Mouse (Mus musculus) spleen, postnatal 4 days (tissue): Measurements from ENCODE around the gene Tmem273.

ENCODE experiments used
- DNase-seq, 2 experiments: peaks; one replicate each; pipeline ENCODE4 v3.0.0; 2022; ENCODE audit warnings: low spot score in 2 of 2

The Tmem273 gene

DNA sequence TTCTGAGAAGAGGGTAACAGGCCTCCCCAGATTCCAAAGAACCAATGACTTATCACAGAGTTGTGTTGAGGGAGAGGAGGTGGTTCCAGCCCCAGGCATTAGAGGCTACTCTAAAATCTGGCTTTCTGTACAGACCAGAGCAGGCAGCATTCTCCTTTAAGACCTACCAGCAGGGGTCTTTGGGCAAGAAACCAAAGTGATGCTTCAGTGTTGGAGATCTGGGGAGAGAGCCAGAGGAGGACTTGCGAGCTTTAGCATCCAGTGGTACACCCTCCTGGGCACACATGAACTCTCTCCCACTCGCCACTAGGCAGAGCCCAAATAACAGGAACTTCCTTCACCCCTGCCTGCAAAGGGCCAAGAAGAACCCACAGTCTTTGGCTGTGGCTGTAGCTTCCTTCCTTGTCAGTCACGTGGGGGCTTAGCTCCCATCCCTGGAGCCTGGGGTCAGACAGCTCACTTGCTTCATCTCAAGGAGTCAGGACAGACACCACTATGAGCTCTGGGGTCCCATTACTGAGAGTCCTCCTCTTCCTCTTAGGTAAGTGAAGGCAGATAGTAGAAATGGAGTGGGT, at the start of gene Tmem273:
TSS of gene Tmem273 (plus strand) at position 408 of the 575 bp plus-strand sequence.
- DNase-seq = no peak

DNA sequence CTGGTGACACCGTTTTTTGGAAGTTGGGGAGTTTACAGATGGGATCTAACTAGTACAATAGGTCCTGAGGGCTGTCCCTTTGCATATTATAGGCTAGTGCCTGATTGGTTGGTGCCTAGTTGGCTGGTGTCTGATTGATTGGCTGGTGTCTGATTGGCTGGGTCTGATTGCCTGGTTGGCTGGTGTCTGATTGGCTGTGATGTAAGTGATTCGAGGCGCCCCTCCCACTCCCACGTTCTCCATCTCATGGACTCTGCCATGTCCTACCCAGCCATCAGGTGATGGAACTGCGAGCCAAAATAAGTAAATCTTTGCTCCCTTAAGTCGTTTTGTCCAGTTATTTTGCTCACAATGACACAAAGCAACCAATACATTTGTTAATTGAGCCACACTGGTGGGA, 49.2 kb upstream of the Tmem273 start:
- no peak for DNase-seq

DNA sequence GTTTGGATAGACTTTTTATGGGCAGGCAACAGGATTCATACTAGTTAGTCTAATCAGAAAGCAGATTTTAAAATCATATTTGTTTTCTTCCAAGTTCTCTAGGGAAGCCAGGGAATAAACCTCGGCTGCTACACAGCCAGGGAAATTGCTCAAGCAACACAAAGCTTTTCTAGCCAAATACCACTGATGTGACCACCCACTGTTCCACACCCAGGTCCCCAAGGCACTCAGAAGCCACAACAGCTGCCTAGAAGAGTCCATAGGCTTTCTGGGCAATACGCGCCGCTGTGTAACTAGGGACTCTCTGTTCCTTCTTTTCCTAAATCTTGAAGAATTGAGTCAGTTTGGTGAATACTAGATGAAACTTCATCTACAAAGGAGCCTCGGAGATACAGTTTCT, 47.2 kb upstream of the Tmem273 start:
- no peak for DNase-seq

DNA sequence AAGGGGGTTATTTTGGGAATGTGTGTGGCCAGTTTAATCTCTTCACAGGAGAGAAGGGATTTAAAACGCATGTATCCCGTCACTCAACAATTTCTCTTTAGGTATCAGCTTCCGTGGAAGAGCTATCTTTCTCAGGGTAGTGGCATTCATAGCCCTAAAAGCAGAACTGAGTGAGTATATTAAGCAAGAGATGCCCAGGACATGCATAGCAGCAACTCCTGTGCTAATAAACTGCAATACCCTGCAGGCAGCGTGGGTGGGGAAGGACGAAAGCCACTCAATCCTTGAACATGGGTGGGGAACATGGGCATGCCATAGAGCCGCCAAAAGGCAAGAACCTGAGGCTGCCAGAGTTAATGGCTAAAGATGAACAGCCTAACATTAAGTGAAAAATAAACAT, 37.2 kb upstream of the Tmem273 start:
- DNase-seq = no peak

DNA sequence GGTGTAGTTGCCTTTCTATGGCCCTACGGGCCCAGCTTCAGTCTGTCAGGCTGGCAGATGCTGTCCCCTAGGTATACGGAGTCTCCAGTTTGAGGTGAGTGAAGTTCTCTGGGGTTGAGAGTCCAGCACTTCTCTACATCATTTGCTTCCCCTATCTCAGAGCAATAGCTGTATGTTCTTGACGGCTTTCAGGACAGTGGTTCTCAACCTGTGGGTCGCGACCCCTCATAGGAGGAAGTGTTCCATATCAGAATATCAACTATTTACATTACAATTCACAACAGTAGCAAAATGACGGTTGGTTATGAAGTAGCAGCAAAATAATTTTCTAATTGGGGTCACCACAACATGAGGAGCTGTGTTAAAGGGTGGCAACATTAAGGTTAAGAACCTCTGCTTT, 35.0 kb upstream of the Tmem273 start:
- DNase-seq = no peak

DNA sequence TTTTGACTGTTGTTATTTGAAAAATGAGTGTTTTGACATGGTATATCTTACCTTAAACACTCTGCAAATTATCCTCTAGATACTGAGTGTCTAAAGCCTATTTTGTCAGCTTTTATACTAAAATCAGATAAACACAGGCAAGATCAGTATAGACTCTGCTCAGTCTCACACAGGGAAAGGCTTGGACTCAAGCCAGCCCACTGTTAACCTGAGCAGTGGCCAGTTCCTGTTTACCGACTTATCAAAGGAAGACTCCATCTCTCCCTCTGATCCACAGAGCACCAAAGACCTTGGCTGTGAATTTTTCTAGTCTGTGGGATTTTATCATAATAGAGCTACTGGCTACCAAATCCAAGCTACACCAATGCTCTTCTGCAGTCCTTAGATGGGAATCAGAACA, 31.5 kb upstream of the Tmem273 start:
- DNase-seq = no peak

DNA sequence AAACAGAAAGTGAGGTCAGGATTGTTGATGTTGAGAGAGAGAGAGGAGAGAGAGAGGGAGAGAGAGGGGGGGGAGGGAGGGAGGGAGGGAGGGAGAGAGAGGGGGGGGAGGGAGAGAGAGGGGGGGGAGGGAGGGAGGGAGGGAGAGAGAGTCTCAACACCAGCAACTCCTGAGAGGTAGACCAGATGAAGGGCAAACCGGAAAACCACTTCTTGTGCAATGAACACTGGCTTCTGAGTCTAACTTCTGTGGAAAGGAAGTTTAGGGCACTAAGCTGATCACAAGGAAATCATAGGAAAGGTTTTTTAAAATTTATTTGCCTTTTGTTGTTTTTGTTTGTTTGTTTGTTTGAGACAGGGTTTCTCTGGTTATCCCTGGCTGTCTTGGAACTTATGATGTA, 23.6 kb upstream of the Tmem273 start:
- no peak for DNase-seq

DNA sequence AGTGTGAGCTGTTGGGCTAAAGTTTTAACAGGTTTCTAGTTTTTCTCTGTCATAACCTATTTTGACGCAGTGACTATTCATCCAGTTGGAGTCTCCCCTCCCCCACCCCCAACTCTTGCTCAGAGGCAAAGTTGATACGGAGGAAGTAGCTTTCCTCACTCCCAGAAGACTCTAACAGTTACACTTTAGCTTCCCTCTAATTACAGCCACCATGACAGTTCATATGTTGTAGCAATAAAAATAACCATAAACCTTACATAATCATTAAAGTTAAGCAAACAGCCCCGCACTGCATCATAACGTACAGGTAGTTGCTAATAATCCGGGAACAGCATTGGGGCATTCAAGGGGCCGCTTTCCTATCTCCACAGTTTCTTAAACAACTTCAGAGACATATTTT, 15.2 kb upstream of the Tmem273 start:
- no peak for DNase-seq

DNA sequence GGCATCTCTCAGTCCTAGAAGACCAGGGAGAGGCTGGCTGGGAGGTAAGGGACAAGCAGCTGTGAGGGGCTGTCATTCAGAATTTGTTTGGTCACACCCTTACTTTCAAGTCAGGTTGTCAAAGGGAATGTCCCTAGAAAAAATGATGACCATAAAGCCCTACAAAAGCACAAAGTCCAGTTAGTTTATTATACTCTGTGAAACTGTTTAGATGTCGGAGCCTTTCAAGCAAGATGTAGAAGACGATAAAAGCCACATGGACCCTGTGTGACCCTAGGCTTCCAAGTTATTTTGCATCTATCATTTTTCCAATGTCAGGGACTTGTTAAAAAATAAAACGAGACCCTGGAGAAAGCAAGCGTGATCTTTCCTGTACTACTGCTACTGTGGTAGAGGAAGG, 13.7 kb upstream of the Tmem273 start:
- no peak for DNase-seq

DNA sequence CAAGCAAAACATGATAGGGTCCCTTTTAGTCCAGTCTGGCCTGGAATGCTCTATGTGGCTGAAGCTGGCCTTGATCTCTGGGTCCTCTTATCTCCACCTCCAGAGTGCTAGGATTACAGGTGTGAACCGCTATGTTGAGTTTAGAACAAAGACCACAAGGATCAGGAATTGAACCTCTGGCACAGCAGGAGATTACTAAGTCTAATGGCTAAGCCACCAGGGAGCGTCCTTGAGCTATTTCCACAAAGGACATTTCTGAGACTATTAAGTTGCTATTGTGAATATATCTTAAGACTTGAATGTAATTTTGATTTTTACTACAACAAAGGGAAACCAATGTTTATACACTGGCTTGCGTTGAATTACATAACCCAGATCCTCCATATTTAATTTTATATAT, 13.0 kb upstream of the Tmem273 start:
- DNase-seq = no peak

DNA sequence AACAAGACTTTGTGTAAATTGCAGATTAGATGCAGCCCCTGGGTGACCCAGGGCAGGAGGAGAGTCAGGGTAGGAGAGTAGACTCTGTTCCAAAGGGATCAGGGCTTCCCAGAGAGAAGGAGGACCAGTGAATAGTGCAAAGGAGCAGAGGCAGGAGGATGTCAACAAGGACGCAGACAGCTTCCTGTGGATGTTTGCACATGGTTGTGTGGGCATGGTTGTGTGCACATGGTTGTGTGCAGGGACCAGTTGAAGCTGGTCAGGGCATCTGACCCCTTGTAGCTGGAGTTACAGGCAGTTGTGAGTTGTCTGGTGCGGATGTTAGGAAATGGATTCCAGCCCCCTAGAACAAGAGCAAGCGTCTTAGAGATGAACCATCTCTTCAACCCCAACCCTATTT, 12.3 kb upstream of the Tmem273 start:
- DNase-seq = no peak

DNA sequence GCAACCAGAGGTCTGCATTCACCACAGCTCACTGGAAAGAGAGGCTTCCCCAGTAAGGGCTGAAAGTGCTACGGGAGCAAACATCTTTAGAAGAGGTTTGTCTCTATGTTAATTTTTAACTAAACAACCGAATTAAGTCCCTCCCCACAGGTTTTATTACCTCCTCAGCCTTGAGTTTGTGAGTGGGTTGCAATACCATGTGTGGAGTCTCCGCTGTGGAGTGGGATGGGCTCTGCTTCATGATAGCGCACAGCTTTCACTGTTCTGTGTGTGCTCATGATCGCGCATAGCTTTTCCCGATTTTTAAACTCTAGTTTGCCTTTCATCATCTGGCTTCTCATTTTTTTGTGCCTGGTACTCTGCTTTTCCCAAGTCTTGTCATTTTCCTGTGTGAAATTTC, 9.7 kb upstream of the Tmem273 start:
- DNase-seq = no peak

DNA sequence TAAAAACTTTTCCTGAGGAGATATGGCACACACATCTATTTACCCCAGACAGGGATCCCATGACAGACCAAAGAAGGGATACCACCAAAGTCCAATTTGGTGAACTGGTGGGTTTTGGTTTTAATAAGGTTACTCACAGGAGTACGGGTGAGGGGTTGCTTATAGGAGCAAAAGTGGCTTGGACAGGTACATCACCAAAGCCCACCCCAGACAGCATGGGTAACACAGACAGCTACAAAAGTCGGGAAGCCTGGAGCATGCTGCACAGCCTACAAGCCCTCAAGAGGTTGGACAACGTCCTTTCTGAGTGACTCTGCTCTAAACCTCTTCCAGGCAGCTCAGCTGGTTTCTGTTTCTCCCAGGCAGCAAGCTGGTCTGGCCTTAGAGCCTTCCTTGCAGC, 7.4 kb upstream of the Tmem273 start:
- no peak for DNase-seq

DNA sequence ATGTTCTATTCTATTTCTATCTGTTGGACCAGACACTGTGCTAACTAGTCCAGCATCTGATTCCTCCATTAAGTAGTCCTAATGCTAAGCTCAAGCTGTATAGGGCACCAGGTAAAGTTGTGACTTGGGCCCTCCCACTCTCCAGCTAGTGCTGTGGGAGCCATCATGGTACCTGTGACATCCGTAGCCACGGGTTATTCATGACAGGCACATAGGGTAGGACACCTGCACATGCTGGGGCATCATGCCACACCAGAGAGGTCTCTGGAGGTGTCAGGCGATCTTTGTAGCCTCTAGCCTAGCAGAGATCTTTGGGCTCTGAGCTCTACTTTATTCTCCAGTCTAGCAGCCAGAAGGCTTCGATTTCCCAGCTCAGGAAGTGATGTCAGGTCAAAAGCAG, 2.9 kb upstream of the Tmem273 start:
- no peak for DNase-seq

DNA sequence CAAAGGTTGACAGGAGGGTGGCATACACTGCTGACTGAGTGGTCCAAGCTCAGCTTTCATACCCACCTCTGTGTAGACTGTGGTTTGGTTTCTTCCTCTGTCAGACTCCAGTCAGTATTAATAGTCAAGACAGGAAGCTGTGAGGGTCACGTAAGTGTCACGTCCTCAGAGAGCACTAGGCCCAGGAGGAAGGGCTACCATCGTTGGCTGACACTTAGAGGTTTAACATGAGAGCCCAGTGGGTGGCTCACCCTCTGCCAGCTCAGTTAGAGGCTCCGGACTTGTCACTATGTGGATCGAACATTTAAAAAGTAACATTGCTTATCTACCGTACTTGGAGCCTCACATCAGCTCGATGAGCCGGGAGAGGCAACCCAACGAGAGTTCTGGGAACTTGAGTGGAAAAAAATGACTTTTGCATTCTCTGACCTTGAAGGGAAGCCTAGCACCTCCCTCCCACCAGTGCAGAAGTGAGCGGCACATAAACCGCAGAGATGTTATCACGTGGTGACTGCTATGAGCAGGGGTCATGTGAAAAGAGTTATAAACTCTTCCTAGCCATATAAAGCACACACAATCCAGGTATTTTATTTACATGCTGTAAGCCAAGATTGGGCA, 1.5 kb upstream of the Tmem273 start:
- DNase-seq = no peak

DNA sequence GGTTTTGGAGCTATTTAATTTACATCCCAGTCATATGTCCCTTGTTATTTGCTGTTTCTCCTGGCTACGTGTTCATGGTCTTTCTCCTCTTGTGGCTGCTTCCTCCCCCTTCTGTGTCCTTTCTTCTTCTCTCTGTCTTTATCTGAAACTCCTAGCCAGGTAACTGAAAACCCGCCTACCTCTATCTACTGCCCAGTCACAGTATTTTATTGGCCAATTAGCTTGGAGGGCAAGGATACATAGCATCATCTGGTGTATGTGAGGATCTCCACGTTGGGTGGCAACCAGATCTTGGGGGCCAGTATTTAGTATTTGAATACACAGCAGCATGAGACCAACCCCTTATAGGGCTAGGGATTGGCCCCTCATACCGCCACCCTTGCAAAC, 1.0 kb upstream of the Tmem273 start:
- no peak for DNase-seq

DNA sequence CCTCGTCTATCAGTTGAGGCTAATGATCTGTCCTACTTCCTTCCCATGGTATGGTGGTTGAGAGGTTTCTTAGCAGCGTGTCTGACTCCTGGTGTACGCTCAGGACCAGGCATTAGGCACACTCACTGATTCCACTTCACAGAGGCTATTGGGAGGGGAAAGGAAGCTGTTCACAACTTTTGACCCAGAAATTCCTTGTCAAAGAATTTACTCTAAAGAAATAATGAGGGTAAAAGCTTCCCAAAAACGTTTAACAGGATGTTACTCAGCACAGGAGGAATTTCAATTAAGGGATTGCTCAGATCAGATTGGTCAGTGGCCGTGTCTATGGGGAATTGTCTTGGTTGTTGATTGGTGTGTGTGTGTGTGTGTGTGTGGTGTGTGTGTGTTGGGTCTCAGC, 1.9 kb downstream of the Tmem273 start:
- no peak for DNase-seq

DNA sequence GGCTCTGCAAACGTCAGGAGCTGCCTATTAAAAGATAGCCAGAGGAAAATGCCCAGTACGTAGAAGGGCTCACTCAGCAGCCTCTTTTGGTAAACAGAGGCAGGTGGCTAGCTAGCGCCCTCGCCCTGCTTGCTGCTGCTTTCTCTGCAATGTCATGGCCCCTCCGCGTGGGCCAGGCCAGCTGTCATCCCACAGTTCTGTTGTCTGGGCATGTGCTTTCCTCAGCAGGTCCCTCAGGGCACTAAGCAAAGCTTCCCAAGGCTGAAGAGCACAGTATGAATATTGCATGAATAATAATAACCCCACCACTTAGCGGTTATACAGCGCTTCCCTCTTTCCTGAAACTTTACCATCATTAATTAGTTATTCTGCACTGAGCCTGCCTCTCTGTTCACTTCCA, 10.6 kb downstream of the Tmem273 start:
- no peak for DNase-seq

DNA sequence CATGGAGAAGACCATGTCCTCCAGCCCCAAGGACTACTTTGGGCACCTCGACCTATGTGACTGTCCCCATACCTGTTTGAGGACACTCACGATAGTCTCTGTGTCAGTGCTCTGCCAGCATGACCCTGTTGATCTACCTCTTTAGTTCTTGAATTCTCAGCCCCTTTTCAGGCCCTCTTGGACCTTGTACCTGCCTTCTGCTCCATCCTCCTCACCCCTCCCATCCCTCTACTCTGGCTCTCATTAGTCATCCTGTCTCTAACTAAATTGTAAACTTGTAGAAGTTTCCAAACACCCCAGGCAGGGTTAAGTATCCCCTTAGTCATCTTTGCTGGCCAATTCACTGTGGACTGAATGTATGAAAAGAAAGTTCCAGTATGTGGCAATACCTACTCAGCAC, 12.0 kb downstream of the Tmem273 start:
- DNase-seq = no peak

DNA sequence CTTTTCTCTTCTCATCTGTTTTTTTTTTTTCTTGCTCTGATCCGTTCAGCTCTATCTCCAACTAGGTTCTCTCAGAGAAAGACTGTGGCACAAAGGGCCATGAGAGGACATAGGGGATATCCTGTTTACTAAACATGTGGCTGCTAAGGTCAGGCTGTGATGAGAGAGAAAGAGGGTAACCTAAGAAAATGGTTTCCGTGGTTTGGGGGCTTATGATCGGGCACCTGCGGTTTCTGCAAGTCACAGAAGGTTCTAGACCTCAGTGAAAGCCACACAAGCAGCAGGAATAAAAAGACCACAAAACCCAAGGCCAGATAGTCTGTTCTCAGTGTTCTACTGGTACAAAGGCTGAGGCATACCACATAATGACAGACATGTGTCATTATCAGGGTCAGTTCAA, 12.6 kb downstream of the Tmem273 start:
- DNase-seq = no peak

DNA sequence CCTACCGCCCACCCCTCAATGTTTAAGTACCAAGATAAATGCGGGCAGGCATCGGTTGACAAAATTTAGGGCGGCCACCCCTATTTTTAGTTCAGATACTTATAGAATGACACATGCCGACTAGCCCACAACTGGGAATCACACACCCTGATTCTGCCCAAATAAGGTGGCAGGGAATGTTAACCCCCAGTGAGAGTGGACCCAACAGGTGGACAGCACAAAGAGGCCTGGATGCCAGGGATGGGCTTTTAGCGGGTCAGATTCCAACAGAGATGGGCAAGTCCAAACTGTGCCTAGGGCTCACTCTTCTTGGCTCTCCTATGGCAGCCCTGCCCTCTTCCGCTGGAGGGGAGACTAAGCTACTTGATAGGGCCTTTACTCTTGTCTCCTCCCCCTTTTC, 14.3 kb downstream of the Tmem273 start:
- no peak for DNase-seq

DNA sequence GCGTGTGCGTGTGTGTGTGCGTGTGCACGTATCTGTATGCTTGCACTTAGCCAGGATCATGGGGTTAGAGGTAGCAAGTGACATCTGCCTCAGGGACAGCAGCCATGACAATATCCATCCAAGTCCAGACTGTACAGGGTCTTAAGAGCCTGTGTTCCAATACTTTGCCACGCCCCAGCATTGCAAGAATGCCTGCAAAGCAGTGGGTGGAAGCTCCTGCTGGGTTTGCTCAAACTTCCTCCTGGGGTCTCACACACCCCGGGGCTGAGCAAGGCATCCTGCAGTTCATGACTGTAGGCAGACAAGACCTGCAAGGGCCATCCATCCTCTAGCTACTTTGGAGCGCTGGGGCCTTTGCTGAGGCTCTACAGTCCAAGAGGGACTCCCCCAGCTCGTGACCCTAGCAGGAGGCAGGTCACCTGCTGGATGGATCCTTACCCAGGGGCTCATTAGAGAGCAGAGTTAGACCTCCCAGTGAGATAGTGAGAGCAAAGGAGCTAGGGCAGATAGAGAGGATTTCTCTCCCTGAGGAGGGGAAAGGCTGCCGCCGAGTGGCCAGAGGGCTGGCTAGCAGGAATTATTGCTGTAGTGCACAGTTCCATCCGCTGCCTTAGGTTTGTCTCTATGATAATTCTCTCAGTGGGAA, 15.4 kb downstream of the Tmem273 start:
- no peak for DNase-seq

DNA sequence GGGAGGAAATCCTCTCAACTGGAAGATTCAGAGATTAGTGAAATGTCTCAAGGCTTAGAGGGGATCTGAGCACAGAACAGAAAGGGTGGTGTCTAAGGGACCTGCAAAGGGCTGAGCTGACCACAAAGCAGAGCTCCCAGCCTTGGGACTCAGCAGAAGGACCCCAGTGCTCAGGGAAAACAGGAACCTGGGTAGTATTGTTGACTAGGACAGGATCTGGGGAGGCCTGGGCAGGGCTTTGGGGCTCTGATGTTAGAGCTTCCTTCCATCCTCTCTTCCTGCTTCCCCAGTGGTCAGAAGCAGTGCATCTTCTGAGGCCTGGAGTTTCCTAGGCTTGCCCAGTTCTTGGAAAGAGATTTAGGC, 15.9 kb downstream of the Tmem273 start:
- DNase-seq = no peak

DNA sequence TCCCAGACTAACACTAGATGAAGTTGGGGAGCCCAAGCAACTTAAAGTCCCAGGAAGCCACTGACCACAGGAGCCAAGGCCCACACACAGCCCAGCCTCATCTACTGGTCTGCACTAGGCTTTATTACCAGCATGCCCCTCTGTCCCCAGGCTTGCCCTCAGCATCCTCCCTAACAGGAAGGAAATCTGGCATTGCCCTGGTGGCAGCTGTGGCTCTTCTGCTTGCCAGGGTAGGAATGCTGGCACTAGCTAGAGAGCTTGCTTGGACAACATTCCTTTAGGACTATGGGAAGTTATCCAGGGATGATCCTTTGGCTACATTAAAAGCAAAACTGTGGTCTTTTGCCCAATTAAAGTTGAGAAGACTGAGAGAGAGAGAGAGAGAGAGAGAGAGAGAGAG, 24.3 kb downstream of the Tmem273 start:
- no peak for DNase-seq
